Mouse (Mus musculus) cerebellum, adult 9-11 months (tissue): ENCODE measurements around the gene Aars2.

Experiments
- DNase-seq: peaks from one replicate; pipeline ENCODE4 v3.0.0; 2022

Gene Aars2

DNA sequence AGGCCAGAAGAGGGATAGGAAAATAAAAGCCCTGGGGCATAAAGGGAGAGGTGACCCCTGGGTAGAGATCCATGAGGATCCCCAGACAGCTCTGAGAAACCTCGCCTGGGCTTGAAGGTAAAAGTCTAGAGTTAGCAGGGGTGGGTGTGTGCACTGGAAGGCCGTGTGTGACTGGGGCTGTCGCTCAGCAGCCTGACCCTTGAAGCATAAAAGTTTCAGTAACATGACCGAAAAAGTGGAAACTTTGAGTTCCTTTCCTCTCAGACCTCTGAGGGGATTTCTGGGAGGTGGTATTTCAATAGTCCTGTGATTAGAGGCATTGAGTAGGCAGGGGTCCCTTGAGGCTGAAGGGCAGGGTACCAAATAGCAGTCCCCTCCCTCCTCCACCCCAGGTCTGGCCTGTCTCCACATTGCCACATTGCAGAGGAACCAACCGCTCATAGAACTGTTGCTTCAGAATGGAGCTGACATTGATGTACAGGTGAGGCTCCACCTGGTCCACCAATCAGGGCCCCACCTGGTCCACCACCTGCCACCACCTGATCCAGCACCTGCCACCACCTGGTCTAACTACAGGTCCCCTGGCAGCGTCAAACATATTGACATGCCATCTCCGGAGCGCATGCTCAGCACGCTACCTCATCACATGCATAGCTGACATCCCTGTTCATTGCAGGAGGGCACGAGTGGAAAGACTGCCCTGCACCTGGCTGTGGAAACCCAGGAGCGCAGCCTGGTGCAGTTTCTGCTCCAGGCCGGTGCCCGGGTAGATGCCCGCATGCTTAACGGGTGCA lies 53.3 kb downstream of the Aars2 start:
- peak; percentile 85 for DNase-seq

- DNase-seq = peak; percentile 65
Observed at GRCm38 (mm10) chr17:45563216-45563615, 56.6 kb downstream of the Aars2 start.

GRCm38 (mm10) chr17:45563655-45564530 lies 57.3 kb downstream of the Aars2 start, which contains the start of gene Slc35b2:
Gene Slc35b2, plus strand, starts transcription at chr17:45563874.
- DNase-seq = peak; percentile 95

- DNase-seq = peak; percentile 77
Observed at GRCm38 (mm10) chr17:45564531-45565084, 58.0 kb downstream of the Aars2 start.

DNA sequence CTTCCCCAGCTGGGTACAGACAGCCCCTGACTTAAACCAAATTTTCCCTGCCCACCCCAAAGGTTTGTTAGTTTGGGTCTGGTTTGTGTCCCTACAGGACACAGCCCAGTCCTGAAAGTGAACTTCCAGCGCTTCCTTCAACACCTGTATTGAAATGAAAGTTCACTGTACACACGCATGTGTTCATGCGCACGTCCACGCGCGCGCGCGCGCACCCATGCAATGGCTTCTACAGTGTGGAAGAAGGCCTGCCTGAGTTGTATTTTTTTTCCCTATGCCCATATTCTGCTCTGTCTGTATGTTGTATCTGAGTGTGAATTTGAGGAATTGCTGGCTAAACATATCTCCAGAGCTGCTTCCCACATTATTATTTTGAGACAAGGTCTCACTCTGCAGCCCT lies 58.5 kb downstream of the Aars2 start:
- no peak for DNase-seq

DNA sequence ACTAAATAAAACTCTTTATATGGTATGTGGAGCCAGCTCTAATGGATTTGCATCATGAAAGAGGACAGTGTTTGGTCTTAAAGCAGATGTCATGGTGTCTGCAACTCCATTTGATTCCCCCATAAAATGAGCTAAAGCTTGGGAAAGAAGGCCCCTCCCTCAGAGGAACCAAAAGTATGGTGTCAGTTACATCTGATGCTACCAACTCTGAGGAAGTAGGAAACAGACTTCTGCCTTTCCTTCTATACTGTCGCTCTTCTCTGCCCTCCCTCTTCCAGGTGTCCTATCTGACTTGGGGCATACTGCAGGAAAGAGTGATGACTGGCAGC lies 59.4 kb downstream of the Aars2 start:
- DNase-seq = no peak

- peak; percentile 52 for DNase-seq
Observed at GRCm38 (mm10) chr17:45566360-45567161, 59.9 kb downstream of the Aars2 start.

DNA sequence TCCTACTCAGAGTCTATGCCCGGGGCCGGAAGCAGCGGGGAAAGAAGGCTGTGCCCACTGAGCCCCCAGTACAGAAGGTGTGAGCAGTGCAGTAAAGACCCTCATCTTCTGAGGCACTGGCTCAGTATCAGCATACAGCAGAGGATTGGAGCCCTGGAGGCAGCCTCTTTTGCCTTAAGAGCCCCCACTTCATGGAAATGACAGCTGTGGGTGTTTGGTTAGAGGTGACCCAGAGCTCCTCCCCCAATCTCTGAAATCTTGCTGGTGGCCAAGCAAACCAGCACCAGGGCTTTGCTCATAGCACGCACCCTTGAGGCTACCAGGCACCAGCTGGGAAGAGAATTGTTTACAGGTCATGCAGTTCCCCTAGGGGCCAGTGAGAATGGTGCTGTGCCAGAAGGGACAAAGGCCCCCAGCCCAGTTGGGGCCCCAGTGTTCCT lies 60.5 kb downstream of the Aars2 start:
- DNase-seq = no peak

GRCm38 (mm10) chr17:45568990-45569389 lies 62.3 kb downstream of the Aars2 start:
- DNase-seq = no peak

GRCm38 (mm10) chr17:45569999-45570398 lies 63.4 kb downstream of the Aars2 start:
- DNase-seq = no peak
